7 mouse cellular contexts compared by ENCODE assay signal in the genomic region with DNA sequence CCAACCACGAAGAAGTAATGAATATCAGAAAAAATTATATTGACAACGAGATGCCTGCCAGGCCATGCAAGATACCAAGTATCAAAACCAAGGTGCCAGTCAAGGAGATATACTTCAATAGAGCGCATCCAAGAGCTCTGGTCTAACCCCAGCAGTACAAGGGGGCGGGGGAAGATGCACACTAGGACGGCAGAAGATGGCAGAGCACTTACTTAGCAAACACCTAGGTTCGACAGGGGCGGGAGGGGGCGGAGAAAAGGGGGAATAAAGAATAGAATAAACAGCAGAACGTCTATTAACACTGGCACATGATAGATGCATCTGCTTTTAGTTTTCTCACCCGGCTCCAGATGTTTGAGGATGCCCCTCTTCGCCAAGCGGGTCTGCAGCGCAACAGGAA. TPM values are rescaled to one million over a fixed set of nuclear protein-coding genes. Genes with fewer than 3 reads are reported as not detected.
DNase-seq lines count a peak whose midpoint lies in the region; ATAC-seq lines count a peak whose summit lies in the region.

No protein-coding gene starts in this region.

- H3K27me3 ChIP-seq in lung, embryonic 16.5 days (ENCODE audit: control insufficient read depth, insufficient read depth, low read depth, low read length), result no peaks in the 10 kb centered on the region
- H3K27me3 ChIP-seq in embryonic facial prominence, embryonic 12.5 days, result no peaks in the 10 kb centered on the region
- no peaks in the 10 kb centered on the region for H3K27me3 ChIP-seq in limb, embryonic 11.5 days (ENCODE audit: control insufficient read depth, insufficient read depth, low read length)
- no peaks in the 10 kb centered on the region for H3K27me3 ChIP-seq in splenic B cell, adult 2 months (ENCODE audit: control insufficient read depth, insufficient read depth, low read length, poor library complexity, severe bottlenecking)

- WGBS in lung, embryonic 16.5 days, result 28% methylated on average over 13 of the region's 13 CpGs
- 37% methylated on average over 13 of the region's 13 CpGs for WGBS in embryonic facial prominence, embryonic 12.5 days
- 34% methylated on average over 13 of the region's 13 CpGs for WGBS in limb, embryonic 11.5 days

- no peak for ATAC-seq in lung, embryonic 16.5 days (ENCODE audit: low read depth)
- no peak for ATAC-seq in embryonic facial prominence, embryonic 12.5 days (ENCODE audit: insufficient number of reproducible peaks, insufficient read depth, low FRiP score, low TSS enrichment)
- ATAC-seq in limb, embryonic 11.5 days (ENCODE audit: insufficient number of reproducible peaks, low FRiP score, low TSS enrichment, low read depth), result no peak

- H3K9ac ChIP-seq in lung, embryonic 16.5 days (ENCODE audit: low read length), result peak overlapping the region; percentile 48
- H3K9ac ChIP-seq in embryonic facial prominence, embryonic 12.5 days, result peak overlapping the region; percentile 48; the same call in 1 of the 2 replicates
- H3K9ac ChIP-seq in limb, embryonic 11.5 days (ENCODE audit: low read length), result peak overlapping the region; percentile 45; the same call in 1 of the 2 replicates

- 0 out of 2 replicates have a peak overlapping the region, but pooled peaks have one; percentile 17 for H3K27ac ChIP-seq in lung, embryonic 16.5 days (ENCODE audit: low read length)
- H3K27ac ChIP-seq in embryonic facial prominence, embryonic 12.5 days, result no peak overlapping the region
- H3K27ac ChIP-seq in limb, embryonic 11.5 days (replicated peaks; ENCODE audit: low read depth, low read length), result no peak overlapping the region

- peak overlapping the region; percentile 68 for H3K4me3 ChIP-seq in lung, embryonic 16.5 days (ENCODE audit: low read length)
- H3K4me3 ChIP-seq in embryonic facial prominence, embryonic 12.5 days, result peak overlapping the region; percentile 52
- peak overlapping the region; percentile 53 for H3K4me3 ChIP-seq in limb, embryonic 11.5 days (ENCODE audit: low read depth, low read length)

- DNase-seq in lung, adult 18-20 months, result no peak
- DNase-seq in limb, embryonic 11.5 days (ENCODE audit: low spot score), result no peak
- peak; percentile 75 for DNase-seq in splenic B cell, adult 2 months (ENCODE audit: low read depth, low spot score)
- no peak for DNase-seq in gastrocnemius, postnatal 10 days
- DNase-seq in embryo, embryonic 9.5 days (ENCODE audit: extremely low spot score), result no peak

- 0 out of 2 replicates have a peak, but pooled peaks cover 4% of the 10 kb centered on the region for H3K36me3 ChIP-seq in lung, embryonic 16.5 days (ENCODE audit: control insufficient read depth, insufficient read depth, low read length)
- peaks cover 4% of the 10 kb centered on the region; the same call in 1 of the 2 replicates for H3K36me3 ChIP-seq in embryonic facial prominence, embryonic 12.5 days
- peaks cover 7% of the 10 kb centered on the region; the same call in 1 of the 2 replicates for H3K36me3 ChIP-seq in limb, embryonic 11.5 days (ENCODE audit: control insufficient read depth, insufficient read depth, low read length)
- peaks cover 9% of the 10 kb centered on the region; the same call in 1 of the 2 replicates for H3K36me3 ChIP-seq in splenic B cell, adult 2 months (ENCODE audit: control insufficient read depth, insufficient read depth, low read length, poor library complexity, severe bottlenecking)

- H3K9me3 ChIP-seq in lung, embryonic 16.5 days (ENCODE audit: control insufficient read depth, low read length), result no peaks in the 10 kb centered on the region
- no peaks in the 10 kb centered on the region for H3K9me3 ChIP-seq in embryonic facial prominence, embryonic 12.5 days
- no peaks in the 10 kb centered on the region for H3K9me3 ChIP-seq in limb, embryonic 11.5 days (ENCODE audit: control insufficient read depth, low read length)

- peaks cover 7% of the 10 kb centered on the region; the same call in 1 of the 2 replicates for H3K4me1 ChIP-seq in lung, embryonic 16.5 days (replicated peaks; ENCODE audit: control insufficient read depth, insufficient read depth, low read length)
- H3K4me1 ChIP-seq in embryonic facial prominence, embryonic 12.5 days, result peaks cover 4% of the 10 kb centered on the region; the same call in 1 of the 2 replicates
- H3K4me1 ChIP-seq in limb, embryonic 11.5 days (ENCODE audit: control insufficient read depth, insufficient read depth, low read length), result no peaks in the 10 kb centered on the region

- H3K4me2 ChIP-seq in lung, embryonic 16.5 days (ENCODE audit: low read depth, low read length), result peak overlapping the region; percentile 64
- peak overlapping the region; percentile 53 for H3K4me2 ChIP-seq in embryonic facial prominence, embryonic 12.5 days (replicated peaks)
- peak overlapping the region; percentile 52 for H3K4me2 ChIP-seq in limb, embryonic 11.5 days (ENCODE audit: low read depth, severe bottlenecking)

RNA-seq across cellular contexts. Expression of a gene that starts 0.9 kb away (rescaled TPM):
- 106 and 119 TPM in 2 replicates for polyA plus RNA-seq in lung, embryonic 16.5 days (2015; fragmentation: Nextera tagmentation; extraction: Ambion mirVana)
- 147 and 162 TPM in 2 replicates for polyA plus RNA-seq in embryonic facial prominence, embryonic 12.5 days (2016; fragmentation: Nextera tagmentation; extraction: Ambion mirVana)
- polyA plus RNA-seq in limb, embryonic 11.5 days (2014; fragmentation: Nextera tagmentation; extraction: Ambion mirVana), result 137 and 151 TPM in 2 replicates
- 10 to 100 TPM; 32.2 to 38.5 TPM for total RNA-seq in gastrocnemius, postnatal 10 days (2021)

RNA-seq across cellular contexts. Expression of a gene that starts 0.9 kb away (rescaled TPM):
- polyA plus RNA-seq in lung, embryonic 16.5 days (2015; fragmentation: Nextera tagmentation; extraction: Ambion mirVana), result 156 and 157 TPM in 2 replicates
- 167 and 169 TPM in 2 replicates for polyA plus RNA-seq in embryonic facial prominence, embryonic 12.5 days (2016; fragmentation: Nextera tagmentation; extraction: Ambion mirVana)
- 185 and 195 TPM in 2 replicates for polyA plus RNA-seq in limb, embryonic 11.5 days (2014; fragmentation: Nextera tagmentation; extraction: Ambion mirVana)
- total RNA-seq in gastrocnemius, postnatal 10 days (2021), result 10 to 100 TPM; 48.2 to 51.1 TPM

RNA-seq across cellular contexts. Expression of a gene that starts 9.4 kb away (rescaled TPM):
- polyA plus RNA-seq in lung, embryonic 16.5 days (2015; fragmentation: Nextera tagmentation; extraction: Ambion mirVana), result not detected in 2 replicates
- not detected in 2 replicates for polyA plus RNA-seq in embryonic facial prominence, embryonic 12.5 days (2016; fragmentation: Nextera tagmentation; extraction: Ambion mirVana)
- not detected in 2 replicates for polyA plus RNA-seq in limb, embryonic 11.5 days (2014; fragmentation: Nextera tagmentation; extraction: Ambion mirVana)
- total RNA-seq in gastrocnemius, postnatal 10 days (2021), result not detected

RNA-seq across cellular contexts. Expression of a gene that starts 11.1 kb away (rescaled TPM):
- not detected in 2 replicates for polyA plus RNA-seq in lung, embryonic 16.5 days (2015; fragmentation: Nextera tagmentation; extraction: Ambion mirVana)
- polyA plus RNA-seq in embryonic facial prominence, embryonic 12.5 days (2016; fragmentation: Nextera tagmentation; extraction: Ambion mirVana), result not detected in 2 replicates
- not detected in 2 replicates for polyA plus RNA-seq in limb, embryonic 11.5 days (2014; fragmentation: Nextera tagmentation; extraction: Ambion mirVana)
- not detected for total RNA-seq in gastrocnemius, postnatal 10 days (2021)

RNA-seq across cellular contexts. Expression of a gene that starts 14.4 kb away (rescaled TPM):
- 40.9 and 42.7 TPM in 2 replicates for polyA plus RNA-seq in lung, embryonic 16.5 days (2015; fragmentation: Nextera tagmentation; extraction: Ambion mirVana)
- polyA plus RNA-seq in embryonic facial prominence, embryonic 12.5 days (2016; fragmentation: Nextera tagmentation; extraction: Ambion mirVana), result 30.4 and 33.1 TPM in 2 replicates
- 9.4 and 11.4 TPM in 2 replicates for polyA plus RNA-seq in limb, embryonic 11.5 days (2014; fragmentation: Nextera tagmentation; extraction: Ambion mirVana)
- 10 to 100 TPM in 1 of 2 experiments, 1 to 10 TPM in 1; 10.0 to 14.8 TPM for total RNA-seq in gastrocnemius, postnatal 10 days (2021)
